Mouse (Mus musculus): ENCODE results near the gene Tepsin.

- no peak for TF ChIP-seq CTCF (IDR thresholded peaks at IDR 0.05; ENCODE audit: borderline replicate concordance, control insufficient read depth, extremely low read depth, insufficient read depth, low read length, poor library complexity)
- no peak for TF ChIP-seq POLR2A (IDR thresholded peaks at IDR 0.05; ENCODE audit: control insufficient read depth, extremely low read depth, insufficient read depth, low read length, poor library complexity)
These were observed 9.3 kb upstream of the Tepsin start for GRCm38 (mm10) chr11:120107796-120108195.
